Mouse (Mus musculus): ENCODE measurements at regions not wholly inside any gene's neighbourhood (a gene's known extent, or its start where the extent isn't known, plus 50 kb on each side); places are given as distances from the start of the nearest gene placed in this dataset.

GRCm38 (mm10) chr8:128026981-128027380 is 331.4 kb upstream of the Nrp1 start:
- 84% methylated on average over 2 of the region's 2 CpGs for WGBS
- H3K27ac ChIP-seq, result no peak overlapping the region
- DNase-seq (ENCODE audit: low spot score) (no peak), ATAC-seq (replicated peaks; ENCODE audit: low FRiP score, low read depth) (no peak)
- H3K36me3 ChIP-seq (ENCODE audit: insufficient read depth, low read length), result no peaks in the 10 kb centered on the region
- no peaks in the 10 kb centered on the region for H3K27me3 ChIP-seq (ENCODE audit: insufficient read depth, low read length)
- H3K9me3 ChIP-seq (replicated peaks; ENCODE audit: low read length), result no peaks in the 10 kb centered on the region
- TF ChIP-seq CTCF (IDR thresholded peaks at IDR 0.05; ENCODE audit: low read depth), result no peak
- no peak overlapping the region for H3K9ac ChIP-seq (ENCODE audit: low read depth, low read length)
- H3K4me2 ChIP-seq (ENCODE audit: low read length), result no peak overlapping the region
- no peak overlapping the region for H3K4me3 ChIP-seq (replicated peaks; ENCODE audit: low read depth, low read length)
- no peaks in the 10 kb centered on the region for H3K4me1 ChIP-seq (replicated peaks; ENCODE audit: insufficient read depth, low read length)

- peak overlapping the region; percentile 4; the same call in 1 of the 2 replicates for H3K4me2 ChIP-seq (ENCODE audit: low read length)
- H3K4me3 ChIP-seq (replicated peaks; ENCODE audit: low read depth, low read length), result no peak overlapping the region
- H3K36me3 ChIP-seq (ENCODE audit: insufficient read depth, low read length), result no peaks in the 10 kb centered on the region
- H3K9me3 ChIP-seq (replicated peaks; ENCODE audit: low read length), result no peaks in the 10 kb centered on the region
- H3K4me1 ChIP-seq (replicated peaks; ENCODE audit: insufficient read depth, low read length), result no peaks in the 10 kb centered on the region
- ATAC-seq (replicated peaks; ENCODE audit: low FRiP score, low read depth) (no peak), DNase-seq (ENCODE audit: low spot score) (no peak)
- no peak for TF ChIP-seq CTCF (IDR thresholded peaks at IDR 0.05; ENCODE audit: low read depth)
- H3K9ac ChIP-seq (ENCODE audit: low read depth, low read length), result no peak overlapping the region
- H3K27me3 ChIP-seq (ENCODE audit: insufficient read depth, low read length), result no peaks in the 10 kb centered on the region
- H3K27ac ChIP-seq, result no peak overlapping the region
- WGBS, result 66% methylated on average over 24 of the region's 24 CpGs
Measured at GRCm38 (mm10) chr8:128030335-128031280, 327.8 kb upstream of the Nrp1 start.

GRCm38 (mm10) chr8:128034127-128034526 is 324.3 kb upstream of the Nrp1 start:
- Histone ChIP-seq H3K4me3 (replicated peaks; ENCODE audit: low read depth, low read length) (no peak overlapping the region), H3K27ac (no peak overlapping the region), H3K27me3 (ENCODE audit: insufficient read depth, low read length) (no peaks in the 10 kb centered on the region), H3K36me3 (ENCODE audit: insufficient read depth, low read length) (no peaks in the 10 kb centered on the region), H3K9ac (ENCODE audit: low read depth, low read length) (no peak overlapping the region), H3K9me3 (replicated peaks; ENCODE audit: low read length) (no peaks in the 10 kb centered on the region), H3K4me1 (replicated peaks; ENCODE audit: insufficient read depth, low read length) (no peaks in the 10 kb centered on the region), H3K4me2 (ENCODE audit: low read length) (no peak overlapping the region)
- WGBS, result 70% methylated on average over 6 of the region's 6 CpGs
- no peak for TF ChIP-seq CTCF (IDR thresholded peaks at IDR 0.05; ENCODE audit: low read depth)
- DNase-seq (ENCODE audit: low spot score), result peak; percentile 9
- no peak for ATAC-seq (replicated peaks; ENCODE audit: low FRiP score, low read depth)

- Histone ChIP-seq H3K27ac (no peak overlapping the region), H3K4me3 (replicated peaks; ENCODE audit: low read depth, low read length) (no peak overlapping the region), H3K4me1 (replicated peaks; ENCODE audit: insufficient read depth, low read length) (no peaks in the 10 kb centered on the region), H3K36me3 (ENCODE audit: insufficient read depth, low read length) (no peaks in the 10 kb centered on the region), H3K27me3 (ENCODE audit: insufficient read depth, low read length) (no peaks in the 10 kb centered on the region), H3K9ac (ENCODE audit: low read depth, low read length) (no peak overlapping the region), H3K9me3 (replicated peaks; ENCODE audit: low read length) (no peaks in the 10 kb centered on the region), H3K4me2 (ENCODE audit: low read length) (no peak overlapping the region)
- no peak for ATAC-seq (replicated peaks; ENCODE audit: low FRiP score, low read depth)
- WGBS, result 65% methylated on average over 3 of the region's 3 CpGs
- TF ChIP-seq CTCF (IDR thresholded peaks at IDR 0.05; ENCODE audit: low read depth), result no peak
- no peak for DNase-seq (ENCODE audit: low spot score)
Measured at GRCm38 (mm10) chr8:128035672-128036071, 322.7 kb upstream of the Nrp1 start.

GRCm38 (mm10) chr8:128039341-128040064 is 318.9 kb upstream of the Nrp1 start:
- no peak overlapping the region for H3K4me3 ChIP-seq (replicated peaks; ENCODE audit: low read depth, low read length)
- WGBS, result 67% methylated on average over 6 of the region's 6 CpGs
- no peaks in the 10 kb centered on the region for H3K36me3 ChIP-seq (ENCODE audit: insufficient read depth, low read length)
- ATAC-seq (replicated peaks; ENCODE audit: low FRiP score, low read depth) (no peak), DNase-seq (ENCODE audit: low spot score) (no peak)
- H3K27ac ChIP-seq, result no peak overlapping the region
- no peak overlapping the region for H3K9ac ChIP-seq (ENCODE audit: low read depth, low read length)
- H3K4me2 ChIP-seq (ENCODE audit: low read length), result no peak overlapping the region
- H3K27me3 ChIP-seq (ENCODE audit: insufficient read depth, low read length), result no peaks in the 10 kb centered on the region
- H3K4me1 ChIP-seq (replicated peaks; ENCODE audit: insufficient read depth, low read length), result no peaks in the 10 kb centered on the region
- TF ChIP-seq CTCF (IDR thresholded peaks at IDR 0.05; ENCODE audit: low read depth), result no peak
- no peaks in the 10 kb centered on the region for H3K9me3 ChIP-seq (replicated peaks; ENCODE audit: low read length)

- H3K36me3 ChIP-seq (ENCODE audit: insufficient read depth, low read length), result no peaks in the 10 kb centered on the region
- WGBS, result 78% methylated on average over 2 of the region's 2 CpGs
- no peak overlapping the region for H3K27ac ChIP-seq
- DNase-seq (ENCODE audit: low spot score), result no peak
- H3K9ac ChIP-seq (ENCODE audit: low read depth, low read length), result no peak overlapping the region
- TF ChIP-seq CTCF (IDR thresholded peaks at IDR 0.05; ENCODE audit: low read depth), result no peak
- no peaks in the 10 kb centered on the region for H3K4me1 ChIP-seq (replicated peaks; ENCODE audit: insufficient read depth, low read length)
- no peak overlapping the region for H3K4me2 ChIP-seq (ENCODE audit: low read length)
- H3K9me3 ChIP-seq (replicated peaks; ENCODE audit: low read length), result no peaks in the 10 kb centered on the region
- no peak overlapping the region for H3K4me3 ChIP-seq (replicated peaks; ENCODE audit: low read depth, low read length)
- no peaks in the 10 kb centered on the region for H3K27me3 ChIP-seq (ENCODE audit: insufficient read depth, low read length)
- no peak for ATAC-seq (replicated peaks; ENCODE audit: low FRiP score, low read depth)
Measured at GRCm38 (mm10) chr8:128042877-128043276, 315.5 kb upstream of the Nrp1 start.
